Comparison of ENCODE assay signal across 20 mouse cellular contexts in genomic region chr11:70679361-70679760, GRCm38 (mm10). TPM values are rescaled to one million over a fixed set of nuclear protein-coding genes. Genes with fewer than 3 reads are reported as not detected.
DNase-seq lines count a peak whose midpoint lies in the region; ATAC-seq and TF ChIP-seq lines count a peak whose summit lies in the region.
"Had no signal": no experiment of that assay in that cellular context is flagged by ENCODE, and none has a peak within 500 bp of the region (broad histone marks: within the 10 kb centered on the region; RNA-seq: fewer than 3 reads in every experiment).

No protein-coding gene starts in this region.

- no peak overlapping the region for H3K4me3 ChIP-seq in layer of hippocampus, adult 2 months
- H3K4me3 ChIP-seq in spleen, adult 2 months (ENCODE audit: extremely low read depth, insufficient read depth, insufficient read length), result no peak overlapping the region
- H3K4me3 ChIP-seq in liver, embryonic 15.5 days (replicated peaks), result no peak overlapping the region
- H3K4me3 ChIP-seq: embryonic facial prominence, embryonic 10.5 days; forebrain, embryonic 13.5 days; heart, embryonic 15.5 days; hindbrain, embryonic 13.5 days had no signal

- ATAC-seq in liver, embryonic 15.5 days (ENCODE audit: insufficient read depth), result no peak
- ATAC-seq: forebrain, embryonic 13.5 days; forebrain, postnatal 0 days; hindbrain, postnatal 0 days had no signal

- no peak overlapping the region for H3K9ac ChIP-seq in liver, embryonic 15.5 days
- H3K9ac ChIP-seq: forebrain, embryonic 13.5 days; forebrain, postnatal 0 days; heart, embryonic 15.5 days; hindbrain, embryonic 13.5 days had no signal

- H3K36me3 ChIP-seq in spleen, adult 2 months (ENCODE audit: control insufficient read depth, insufficient read depth, low read length), result peaks cover 29% of the 10 kb centered on the region
- H3K36me3 ChIP-seq in liver, embryonic 15.5 days (replicated peaks), result peaks cover 30% of the 10 kb centered on the region

- peak overlapping the region; percentile 24; the same call in 1 of the 2 replicates for H3K27ac ChIP-seq in layer of hippocampus, adult 2 months
- H3K27ac ChIP-seq in spleen, adult 2 months (ENCODE audit: insufficient read depth, low read length), result peak overlapping the region; percentile 56
- peak overlapping the region; percentile 64; the same call in 1 of the 2 replicates for H3K27ac ChIP-seq in liver, embryonic 15.5 days (replicated peaks)
- H3K27ac ChIP-seq: embryonic facial prominence, embryonic 10.5 days; forebrain, embryonic 13.5 days; heart, embryonic 15.5 days; hindbrain, embryonic 13.5 days; hindbrain, postnatal 0 days had no signal

- no peaks in the 10 kb centered on the region for H3K9me3 ChIP-seq in liver, embryonic 15.5 days (replicated peaks)
- H3K9me3 ChIP-seq: embryonic facial prominence, embryonic 10.5 days; forebrain, embryonic 13.5 days; heart, embryonic 15.5 days; hindbrain, embryonic 13.5 days had no signal

- no peak for DNase-seq in layer of hippocampus, adult 2 months (ENCODE audit: low spot score in 2 of 2)
- DNase-seq in layer of hippocampus, postnatal 10 days (ENCODE audit: low spot score in 2 of 2), result no peak
- DNase-seq in spleen, adult 2 months (ENCODE audit: low read depth in 1 of 2, low spot score in 2 of 2), result no peak
- no peak for DNase-seq in spleen, adult 18-20 months
- DNase-seq in left cerebral cortex, adult 8-10 months (ENCODE audit: low spot score in 2 of 2), result no peak
- DNase-seq in lung, postnatal 25 days (ENCODE audit: low spot score), result no peak
- DNase-seq: adrenal gland, postnatal 10 days; cerebellum, adult 2 months; cerebellum, postnatal 10 days; forebrain, postnatal 0 days; gastrocnemius, postnatal 36 days; heart, postnatal 14 days had no signal

- no peaks in the 10 kb centered on the region for H3K27me3 ChIP-seq in spleen, adult 2 months (ENCODE audit: control insufficient read depth, insufficient read depth, low read length)
- no peaks in the 10 kb centered on the region for H3K27me3 ChIP-seq in liver, embryonic 15.5 days
- H3K27me3 ChIP-seq: forebrain, embryonic 13.5 days; heart, embryonic 15.5 days; hindbrain, embryonic 13.5 days had no signal

- peaks cover 4% of the 10 kb centered on the region; the same call in 1 of the 2 replicates for H3K4me1 ChIP-seq in spleen, adult 2 months (ENCODE audit: control insufficient read depth, insufficient read depth, insufficient read length)
- H3K4me1 ChIP-seq in liver, embryonic 15.5 days (replicated peaks), result peaks cover 26% of the 10 kb centered on the region

- TF ChIP-seq CTCF in layer of hippocampus, adult 2 months (conservative IDR thresholded peaks at IDR 0.05), result no peak
- no peak for TF ChIP-seq CTCF in spleen, adult 2 months (IDR thresholded peaks at IDR 0.05; ENCODE audit: extremely low read depth, insufficient read depth, insufficient read length, insufficient replicate concordance)

- H3K4me2 ChIP-seq in liver, embryonic 15.5 days, result no peak overlapping the region
- H3K4me2 ChIP-seq: forebrain, embryonic 13.5 days; heart, embryonic 11.5 days; heart, embryonic 15.5 days; hindbrain, embryonic 13.5 days had no signal

- 94% methylated on average over 8 of the region's 8 CpGs for WGBS in spleen, adult 2 months
- WGBS in liver, embryonic 15.5 days (ENCODE audit: insufficient replicate concordance), result 81% methylated on average over 8 of the region's 8 CpGs

- no peak for TF ChIP-seq POLR2A in spleen, adult 2 months (IDR thresholded peaks at IDR 0.05; ENCODE audit: low read depth, low read length)

RNA-seq across cellular contexts. Expression of gene Camta2, which starts 8.5 kb away (rescaled TPM):
- total RNA-seq in layer of hippocampus, adult 2 months (2021), result 100 to 1,000 TPM; 387 to 403 TPM
- 100 to 1,000 TPM; 183 to 189 TPM for total RNA-seq in layer of hippocampus, postnatal 10 days (2021)
- 36.6 and 38.8 TPM in 2 replicates for polyA plus RNA-seq in spleen, adult 2 months (2012; rRNA removed)
- polyA plus RNA-seq in liver, embryonic 15.5 days (2015; fragmentation: Nextera tagmentation; extraction: Ambion mirVana), result 3.3 and 3.4 TPM in 2 replicates
- total RNA-seq in left cerebral cortex, adult 8-10 months (2022), result 100 to 1,000 TPM; 185 to 201 (median 191) TPM

RNA-seq across cellular contexts. Expression of gene Spag7, which starts 10.1 kb away (rescaled TPM):
- total RNA-seq in layer of hippocampus, adult 2 months (2021), result 10 to 100 TPM; 50.8 to 54.7 TPM
- total RNA-seq in layer of hippocampus, postnatal 10 days (2021), result 10 to 100 TPM; 52.8 to 53.9 TPM
- polyA plus RNA-seq in spleen, adult 2 months (2012; rRNA removed), result 20.0 and 20.2 TPM in 2 replicates
- polyA plus RNA-seq in liver, embryonic 15.5 days (2015; fragmentation: Nextera tagmentation; extraction: Ambion mirVana), result 55.1 and 59.5 TPM in 2 replicates
- total RNA-seq in left cerebral cortex, adult 8-10 months (2022), result 10 to 100 TPM; 52.5 to 69.9 (median 59.3) TPM

RNA-seq across cellular contexts. Expression of gene Inca1, which starts 20.6 kb away (rescaled TPM):
- 1 to 10 TPM; 2.9 to 5.0 TPM for total RNA-seq in layer of hippocampus, adult 2 months (2021)
- total RNA-seq in layer of hippocampus, postnatal 10 days (2021), result 1 to 10 TPM; 1.4 to 1.8 TPM
- 0.70 and 0.76 TPM in 2 replicates for polyA plus RNA-seq in spleen, adult 2 months (2012; rRNA removed)
- 1.3 and 1.6 TPM in 2 replicates for polyA plus RNA-seq in liver, embryonic 15.5 days (2015; fragmentation: Nextera tagmentation; extraction: Ambion mirVana)
- total RNA-seq in left cerebral cortex, adult 8-10 months (2022), result 1 to 10 TPM; 1.6 to 2.7 (median 2.3) TPM
- total RNA-seq: hematopoietic stem cell, adult 5-6 weeks had no signal

RNA-seq across cellular contexts. Expression of gene Kif1c, which starts 21.0 kb away (rescaled TPM):
- total RNA-seq in layer of hippocampus, adult 2 months (2021), result 10 to 100 TPM; 76.5 to 89.8 TPM
- total RNA-seq in layer of hippocampus, postnatal 10 days (2021), result 10 to 100 TPM; 55.9 to 59.9 TPM
- polyA plus RNA-seq in spleen, adult 2 months (2012; rRNA removed), result 17.5 and 19.5 TPM in 2 replicates
- 0.79 and 0.85 TPM in 2 replicates for polyA plus RNA-seq in liver, embryonic 15.5 days (2015; fragmentation: Nextera tagmentation; extraction: Ambion mirVana)
- 10 to 100 TPM; 59.3 to 70.2 (median 65.8) TPM for total RNA-seq in left cerebral cortex, adult 8-10 months (2022)

RNA-seq across cellular contexts. Expression of gene Eno3, which starts 22.4 kb away (rescaled TPM):
- 1 to 10 TPM; 6.6 to 7.9 TPM for total RNA-seq in layer of hippocampus, adult 2 months (2021)
- total RNA-seq in layer of hippocampus, postnatal 10 days (2021), result 10 to 100 TPM in 1 of 2 experiments, 1 to 10 TPM in 1; 5.1 to 10.5 TPM
- polyA plus RNA-seq in spleen, adult 2 months (2012; rRNA removed), result 15.3 and 20.0 TPM in 2 replicates
- 10.8 and 18.2 TPM in 2 replicates for polyA plus RNA-seq in liver, embryonic 15.5 days (2015; fragmentation: Nextera tagmentation; extraction: Ambion mirVana)
- 10 to 100 TPM; 10.5 to 14.1 (median 12.5) TPM for total RNA-seq in left cerebral cortex, adult 8-10 months (2022)
